ENCODE assay signal across 7 mouse cellular contexts in genomic region chr4:24797280-24797679, GRCm38 (mm10).
"Had no signal": no experiment of that assay in that cellular context is flagged by ENCODE, and none has a peak within 500 bp of the region (broad histone marks: within the 10 kb centered on the region; RNA-seq: fewer than 3 reads in every experiment).

No protein-coding gene starts in this region.

- DNase-seq: lung, adult 2 months; lung, postnatal 14 days; lung, postnatal 36 days; right cerebral cortex, postnatal 14 days; thymus, adult 2 months; thymus, postnatal 25 days; thymus, postnatal 4 days had no signal
